Mouse (Mus musculus): ENCODE results near the gene Iglon5. TPM values are rescaled to one million over a fixed set of nuclear protein-coding genes. Genes with fewer than 3 reads are reported as not detected.

The Iglon5 gene
- total RNA-seq, 2 experiments from 2014 or later, result 21.4 to 23.2 TPM

DNA sequence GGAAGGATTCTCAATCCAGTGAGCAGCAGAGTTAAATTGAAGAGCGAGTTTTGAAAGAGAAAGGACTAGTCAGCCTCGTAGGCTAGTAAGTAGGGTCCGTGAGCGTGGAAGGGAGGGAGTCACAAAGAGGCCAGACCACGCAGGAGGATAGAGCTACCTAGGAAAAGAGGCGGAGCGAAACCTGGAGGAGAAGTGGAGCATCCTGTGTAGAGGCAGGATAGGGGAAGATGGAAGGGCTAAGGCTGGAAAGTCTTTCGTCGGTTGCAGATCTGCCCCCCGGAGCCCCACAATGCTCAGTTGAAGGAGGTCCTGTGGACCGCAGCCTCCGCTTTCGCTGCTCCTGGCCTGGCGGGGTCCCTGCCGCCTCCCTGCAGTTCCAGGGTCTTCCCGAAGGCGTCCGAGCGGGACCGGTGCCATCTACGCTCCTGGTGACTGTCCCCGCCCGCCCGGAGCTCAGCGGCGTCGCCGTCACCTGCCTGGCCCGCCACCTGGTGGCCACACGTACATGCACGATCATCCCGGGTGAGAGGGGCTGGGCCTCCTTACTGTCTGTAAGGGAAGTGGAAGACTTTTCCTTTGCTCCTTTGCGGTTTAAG, 23.7 kb downstream of the Iglon5 start:
- DNase-seq (ENCODE audit: low spot score in 2 of 2), result peak; percentile 51 to 79

DNA sequence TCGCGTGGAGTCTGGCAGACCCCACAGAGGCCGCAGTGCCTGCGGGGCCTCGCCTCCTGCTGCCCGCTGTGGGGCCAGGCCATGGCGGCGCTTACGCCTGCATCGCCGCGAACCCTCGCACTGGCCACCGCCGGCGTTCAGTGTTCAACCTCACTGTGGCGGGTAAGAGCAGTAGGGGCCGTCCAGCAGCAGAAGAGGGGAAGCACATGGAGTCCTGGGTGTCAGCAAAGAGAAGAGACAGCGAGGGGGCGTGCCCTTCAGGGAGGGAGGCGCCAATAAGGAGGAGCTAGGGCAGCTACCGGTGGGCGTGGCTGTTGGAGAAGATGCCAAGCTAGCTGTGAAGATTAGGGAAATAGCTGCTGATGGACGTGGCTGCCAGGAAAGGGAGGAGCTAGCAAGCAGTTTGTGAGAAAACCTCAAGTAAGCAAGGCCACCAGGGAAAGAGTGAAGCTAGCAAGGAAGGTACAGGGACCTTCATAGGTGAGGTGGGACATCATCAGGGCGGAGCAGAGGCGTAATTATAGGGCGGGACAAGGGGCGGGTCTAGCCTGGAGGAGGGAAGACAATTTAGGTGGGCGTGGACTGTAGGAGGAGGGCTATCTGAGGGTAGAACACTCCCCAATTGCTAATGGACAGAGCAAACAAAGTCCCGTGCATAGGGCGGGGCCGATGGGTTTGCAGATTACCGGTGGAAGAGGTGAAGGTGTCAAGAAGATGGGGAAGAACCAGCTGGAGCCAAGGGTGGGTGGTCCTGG, 24.4 kb downstream of the Iglon5 start:
- DNase-seq (ENCODE audit: low spot score in 2 of 2), result peak; percentile 69 to 80

DNA sequence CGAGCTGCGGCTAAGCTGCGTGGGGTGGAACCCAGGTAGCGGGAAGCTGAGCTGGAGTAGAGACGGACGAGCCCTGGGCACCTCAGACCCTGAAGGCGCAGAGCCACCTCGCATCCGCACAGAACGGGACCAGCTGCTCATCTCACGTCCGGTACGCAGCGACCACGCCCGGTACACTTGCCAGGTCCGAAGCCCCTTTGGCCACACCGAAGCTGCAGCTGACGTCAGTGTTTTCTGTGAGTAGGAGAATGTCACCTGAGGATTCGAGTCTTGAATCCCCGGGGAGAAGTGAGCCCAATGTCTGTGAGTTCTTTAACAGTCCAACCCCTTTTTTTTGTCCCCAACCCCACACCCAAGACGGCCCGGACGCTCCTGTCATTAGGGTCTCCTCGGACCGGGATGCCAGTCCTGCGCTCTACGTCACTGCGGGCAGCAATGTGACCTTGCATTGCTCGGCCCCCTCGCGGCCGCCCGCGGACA, 25.0 kb downstream of the Iglon5 start:
- no peak for DNase-seq (ENCODE audit: low spot score in 2 of 2)

DNA sequence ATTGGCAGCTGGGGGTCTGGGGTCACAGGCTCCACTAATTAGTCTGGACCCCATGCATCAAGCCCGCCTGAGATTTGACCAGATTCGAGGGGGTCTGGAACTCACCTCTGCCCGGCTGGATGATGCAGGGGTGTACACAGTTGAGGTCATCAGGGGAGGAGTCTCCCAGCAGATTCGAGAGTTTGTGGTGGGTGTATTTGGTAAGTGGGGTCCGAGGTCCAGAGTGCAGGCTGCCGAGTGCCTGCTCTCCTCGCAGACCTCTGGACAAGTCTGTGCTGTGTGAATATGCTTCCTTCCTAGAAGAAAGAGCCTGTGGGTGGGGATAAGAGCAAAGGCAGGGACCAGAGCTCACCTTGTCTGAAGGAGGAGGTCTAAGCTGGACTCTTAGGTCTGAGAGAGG, 25.9 kb downstream of the Iglon5 start:
- DNase-seq (ENCODE audit: low spot score in 2 of 2), result no peak

DNA sequence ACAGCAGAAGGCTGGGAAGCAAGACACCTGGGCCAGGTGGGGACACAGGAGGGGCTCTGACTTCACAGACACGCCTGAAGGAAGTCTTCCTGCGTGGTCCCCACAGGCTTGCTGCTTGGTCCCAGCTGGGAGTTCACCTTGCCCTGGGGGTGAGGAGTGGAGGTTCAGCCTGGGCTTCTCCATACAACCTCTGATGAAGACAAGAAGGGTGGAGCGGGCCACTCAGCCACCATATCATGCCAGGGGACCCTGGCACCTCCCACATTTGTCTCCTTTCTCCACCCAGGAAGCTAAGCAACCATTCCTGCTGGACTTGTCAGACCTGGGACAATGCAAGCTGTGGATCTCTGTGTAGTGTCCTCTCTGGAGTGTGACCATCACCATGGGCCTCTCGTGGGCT, 27.0 kb downstream of the Iglon5 start, which contains the start of gene Vsig10l:
Gene Vsig10l (plus strand): TSS at position 301 of the 400 bp plus-strand sequence.
- DNase-seq (ENCODE audit: low spot score in 2 of 2), result no peak

DNA sequence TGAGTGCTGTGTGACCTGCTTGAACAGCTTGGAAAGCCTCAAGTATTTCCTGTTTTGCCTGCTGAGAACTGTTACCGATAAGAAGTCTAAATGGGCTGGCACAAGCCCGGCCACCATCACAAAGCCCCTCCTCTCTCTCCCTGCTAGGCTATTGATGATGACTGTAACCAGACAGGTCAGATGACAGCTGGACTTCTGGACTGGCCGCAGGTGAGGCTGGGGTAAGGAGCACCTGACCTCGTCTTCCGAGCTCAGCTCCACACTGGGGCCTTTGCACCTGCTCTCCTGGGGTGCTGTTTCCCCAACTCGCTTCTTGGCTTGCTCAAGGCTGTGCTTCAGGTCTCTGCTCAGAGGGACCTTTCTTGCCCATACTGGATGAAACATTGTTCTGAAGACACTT, 35.5 kb downstream of the Iglon5 start:
- no peak for DNase-seq (ENCODE audit: low spot score in 2 of 2)

DNA sequence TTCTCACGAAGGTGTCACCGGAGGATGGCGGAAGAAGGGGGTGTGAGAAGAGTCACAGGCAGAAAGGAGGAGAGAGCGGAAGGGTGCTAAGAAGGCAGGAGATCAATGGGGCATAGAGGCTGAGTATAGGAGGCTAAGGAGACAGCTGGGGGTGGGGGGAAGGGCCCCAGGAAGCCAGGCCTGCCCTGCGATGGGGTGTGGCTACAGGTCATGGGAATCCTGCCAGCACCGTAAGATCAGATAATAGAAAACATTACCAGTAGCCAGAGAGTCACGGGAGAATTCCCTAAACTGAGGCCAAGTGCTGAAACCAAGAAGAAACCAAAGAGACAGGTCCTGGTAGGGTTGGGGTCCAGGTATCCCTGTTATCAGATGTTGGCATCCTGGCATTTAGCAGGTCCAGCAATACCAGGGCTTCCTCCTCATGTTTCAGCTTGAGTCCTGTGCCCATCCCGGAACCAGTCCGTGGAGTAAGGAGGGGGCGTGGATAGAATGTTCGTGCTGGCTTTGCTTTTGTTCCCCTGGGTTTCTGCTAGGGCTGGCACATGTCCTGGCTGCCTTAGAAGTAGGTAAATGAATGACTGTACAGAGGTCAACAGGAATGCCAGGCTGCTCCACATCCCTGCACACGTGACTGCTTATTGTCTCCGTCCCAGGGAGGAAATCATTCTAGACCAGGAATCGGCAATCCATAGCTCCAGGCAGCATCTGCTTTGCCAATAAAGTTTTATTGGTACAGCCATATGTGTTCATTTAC, 36.1 kb downstream of the Iglon5 start:
- no peak for DNase-seq (ENCODE audit: low spot score in 2 of 2)

DNA sequence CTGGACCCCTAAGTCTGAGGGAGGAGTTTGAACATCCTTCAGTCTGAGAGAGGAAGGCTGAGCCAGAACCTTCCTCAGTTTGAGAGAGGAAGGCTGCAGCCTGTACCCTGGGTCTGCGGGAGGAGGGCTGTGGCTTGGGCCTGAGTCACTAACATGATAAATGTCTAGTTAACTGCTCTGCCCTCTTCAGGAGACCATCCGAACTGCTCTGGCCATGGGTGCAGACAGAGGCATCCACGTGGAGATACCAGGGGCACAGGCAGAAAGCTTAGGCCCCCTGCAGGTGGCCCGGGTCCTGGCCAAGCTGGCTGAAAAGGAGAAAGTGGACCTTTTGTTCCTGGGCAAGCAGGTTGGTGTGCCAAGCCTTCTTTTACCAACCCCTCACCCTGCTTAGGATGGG, 37.3 kb downstream of the Iglon5 start:
- no peak for DNase-seq (ENCODE audit: low spot score in 2 of 2)

DNA sequence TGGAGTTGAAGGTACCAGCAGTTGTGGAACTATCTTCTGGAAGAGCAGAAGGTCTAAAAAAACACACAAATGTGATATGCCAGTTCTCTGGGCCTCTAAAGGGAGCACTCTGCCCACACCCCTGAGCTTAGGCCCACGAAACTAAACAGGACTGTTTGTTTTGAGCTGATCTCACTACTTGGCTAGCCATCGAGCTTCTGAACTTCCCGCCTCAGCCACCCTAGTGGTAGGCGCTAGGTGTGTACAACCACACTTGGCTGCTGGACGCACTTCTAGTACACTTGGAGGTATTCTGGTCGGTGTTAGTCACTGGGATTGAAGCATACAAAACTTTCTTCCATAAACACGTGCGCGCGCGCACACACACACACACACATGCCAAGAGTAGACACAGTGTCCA, 38.1 kb downstream of the Iglon5 start:
- no peak for DNase-seq (ENCODE audit: low spot score in 2 of 2)

DNA sequence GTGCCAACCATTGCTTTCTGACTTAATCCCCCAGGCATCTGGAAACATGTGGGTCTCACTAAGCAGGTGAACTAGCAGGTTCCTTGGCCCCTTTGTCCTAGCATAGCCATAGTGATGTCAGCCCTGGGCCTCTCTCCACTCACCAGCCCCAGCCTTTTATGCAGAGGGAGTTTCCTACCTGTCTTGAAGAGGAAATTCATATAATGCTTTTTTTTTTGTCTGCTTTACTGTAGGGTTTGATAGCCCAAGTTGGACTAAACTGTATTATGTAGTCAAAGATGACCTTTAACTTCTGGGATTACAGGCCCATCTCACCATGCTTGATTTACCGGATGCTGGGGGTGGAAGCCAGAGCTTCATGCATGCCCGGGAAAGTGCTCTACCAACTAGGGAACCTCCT, 40.1 kb downstream of the Iglon5 start:
- DNase-seq (ENCODE audit: low spot score in 2 of 2), result no peak

DNA sequence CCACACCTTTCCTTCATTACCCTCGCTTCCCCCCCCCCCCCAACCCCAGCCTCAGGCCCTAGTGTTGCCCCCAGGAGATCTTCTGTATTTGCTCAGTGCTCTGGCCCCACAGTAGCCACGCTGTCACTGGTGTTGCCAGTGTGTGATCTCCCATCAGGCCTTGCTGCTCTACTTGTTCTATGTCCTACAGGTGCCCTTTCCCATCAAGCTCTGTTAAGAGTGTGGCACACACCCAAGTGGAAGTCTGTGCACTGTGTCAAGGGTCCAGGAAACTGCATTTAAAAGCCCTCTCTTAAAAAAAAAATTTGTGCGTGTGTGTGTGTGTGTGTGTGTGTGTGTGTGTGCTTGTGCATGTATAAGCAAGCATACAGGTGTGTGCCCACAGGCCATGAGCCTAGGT, 41.6 kb downstream of the Iglon5 start:
- DNase-seq (ENCODE audit: low spot score in 2 of 2), result no peak

DNA sequence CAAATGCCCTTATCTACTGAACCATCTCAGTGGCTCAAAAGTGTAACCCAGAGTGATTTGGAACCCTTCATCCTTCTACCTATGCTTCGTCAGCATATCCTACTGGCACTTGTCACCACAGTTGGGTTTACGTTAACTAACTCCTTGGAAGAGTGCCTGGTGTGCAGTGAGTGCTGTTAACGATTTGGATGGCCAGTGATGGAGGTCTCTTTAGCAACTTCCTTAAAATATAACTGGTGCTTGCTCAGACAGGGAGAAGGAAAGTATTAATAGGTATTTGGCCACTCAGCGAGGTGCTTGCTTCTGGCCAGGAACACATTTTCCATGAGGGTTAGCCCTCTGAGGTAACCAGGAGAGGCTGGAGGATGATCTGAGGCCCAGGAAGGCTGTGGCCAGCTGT, 42.1 kb downstream of the Iglon5 start:
- DNase-seq (ENCODE audit: low spot score in 2 of 2), result no peak

DNA sequence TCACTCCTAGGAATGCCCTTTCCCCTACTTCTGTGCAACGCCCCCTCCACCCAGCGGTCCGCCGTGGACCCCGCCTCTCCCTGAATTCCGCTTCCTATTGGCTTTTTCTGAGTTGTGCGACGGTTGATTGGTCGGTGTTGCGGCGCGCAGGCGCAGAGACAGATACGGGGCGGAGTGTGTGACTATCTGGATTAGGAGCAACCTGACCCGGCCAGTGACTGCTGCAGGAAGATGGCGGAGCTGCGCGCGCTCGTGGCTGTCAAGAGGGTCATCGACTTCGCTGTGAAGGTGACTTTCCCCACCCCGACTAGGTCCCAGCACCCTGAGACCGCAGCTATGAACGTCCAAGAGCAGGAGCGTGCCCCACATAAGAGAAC, 46.0 kb downstream of the Iglon5 start, which contains the start of the genes Etfb and Gm45233:
Gene Etfb (plus strand): TSS at position 167 of the 377 bp plus-strand sequence.
Gene Gm45233 (plus strand): TSS at position 212 of the 377 bp plus-strand sequence.
- peak; percentile 93 to 96 for DNase-seq (ENCODE audit: low spot score in 2 of 2)

DNA sequence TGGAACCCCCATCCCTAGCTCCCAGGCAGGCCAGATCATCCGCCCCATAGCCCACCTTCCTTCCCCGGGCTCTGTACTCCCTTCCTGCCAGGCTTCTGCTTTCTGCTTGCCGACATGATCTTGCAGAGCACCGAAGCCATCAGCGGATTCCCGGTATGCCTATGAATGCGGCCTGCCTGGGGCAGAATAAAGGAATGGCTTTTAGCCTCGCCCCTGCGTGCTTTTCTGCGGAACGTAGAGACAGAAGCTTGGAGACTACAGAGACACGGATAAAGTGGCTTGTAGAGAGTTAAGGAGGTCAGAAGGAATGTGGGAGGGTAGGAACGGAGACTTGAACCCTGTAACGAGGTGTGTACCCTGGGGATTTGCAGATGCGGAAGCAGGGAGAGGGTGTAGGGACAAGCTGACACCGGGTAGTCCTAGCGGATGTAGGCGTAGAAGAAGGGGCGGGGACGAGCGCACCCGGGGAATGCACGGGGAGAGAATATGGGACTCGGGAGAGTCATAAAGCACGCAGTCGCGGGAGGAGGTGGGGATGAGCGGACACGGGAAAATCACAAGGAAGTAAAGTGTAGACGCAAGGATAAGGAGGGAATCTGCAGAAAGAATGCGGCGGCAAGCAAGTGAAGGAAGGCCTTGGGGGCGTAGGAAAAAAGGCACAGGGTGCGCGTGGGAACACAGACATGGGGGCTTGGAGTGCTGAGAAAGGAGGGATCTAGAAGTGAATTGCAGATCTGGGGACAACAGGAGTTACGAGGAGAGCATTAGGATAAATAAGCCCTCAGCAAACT, 46.6 kb downstream of the Iglon5 start:
- DNase-seq (ENCODE audit: low spot score in 2 of 2), result peak; percentile 66 to 79

DNA sequence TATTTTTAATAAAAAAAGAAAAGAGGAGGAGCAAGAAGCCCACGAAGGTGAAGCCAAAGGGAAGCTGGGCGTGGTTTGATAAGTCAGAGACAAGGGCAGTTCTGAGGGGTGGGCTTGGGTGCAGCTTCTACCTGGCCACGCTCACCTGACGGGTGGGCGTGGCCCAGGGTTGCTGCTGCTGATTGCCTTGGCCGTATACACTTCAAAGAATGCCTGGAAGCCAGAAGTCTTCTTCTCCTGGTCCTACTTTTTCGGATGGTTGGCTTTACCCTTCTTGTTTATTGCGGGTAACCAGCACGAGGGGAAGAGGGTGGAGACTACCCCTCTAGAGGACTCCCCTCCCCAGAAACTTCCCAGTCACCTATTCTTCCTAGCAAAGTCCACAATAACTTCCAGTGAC, 47.2 kb downstream of the Iglon5 start:
- no peak for DNase-seq (ENCODE audit: low spot score in 2 of 2)

DNA sequence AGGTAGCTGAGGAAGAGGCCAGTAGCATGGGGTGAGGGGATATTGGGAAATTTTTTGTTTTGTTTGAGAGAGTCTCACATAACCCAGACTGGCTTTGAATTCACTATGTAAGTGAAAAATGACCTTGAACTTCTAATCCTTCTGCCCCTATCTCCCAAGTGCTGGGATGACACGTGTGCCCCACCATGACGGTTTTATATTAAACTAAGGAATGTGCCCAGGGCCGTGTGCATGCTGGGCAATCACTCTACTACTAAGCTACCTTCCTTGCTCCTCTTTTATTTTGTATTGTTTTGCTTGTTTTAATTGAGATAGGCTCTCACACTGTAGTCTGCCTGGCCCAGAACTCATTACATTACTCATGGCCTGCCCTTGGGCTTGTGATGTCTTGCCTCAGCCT, 48.8 kb downstream of the Iglon5 start:
- DNase-seq (ENCODE audit: low spot score in 2 of 2), result no peak

DNA sequence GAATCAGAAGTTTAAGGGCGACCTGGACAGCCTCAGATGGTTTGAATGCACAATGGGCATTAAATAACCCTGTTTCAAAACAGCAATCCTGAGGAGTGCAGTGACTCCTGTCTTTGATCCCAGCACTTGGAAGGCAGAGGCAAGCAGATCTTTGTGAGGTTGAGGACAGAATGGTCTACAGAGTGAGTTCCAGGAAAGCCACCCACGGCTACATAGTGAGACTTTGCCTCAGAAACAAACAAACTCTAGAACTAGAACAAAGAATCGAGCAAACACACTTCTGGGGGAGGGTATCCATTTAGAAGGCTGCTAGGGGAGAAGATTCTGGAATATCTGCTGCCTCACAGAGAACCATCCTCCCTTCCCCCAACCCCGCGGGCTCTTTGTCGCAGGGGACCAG, 49.4 kb downstream of the Iglon5 start, which contains the start of gene Cldnd2:
Gene Cldnd2 (plus strand): TSS at position 301 of the 400 bp plus-strand sequence.
- DNase-seq (ENCODE audit: low spot score in 2 of 2), result no peak

DNA sequence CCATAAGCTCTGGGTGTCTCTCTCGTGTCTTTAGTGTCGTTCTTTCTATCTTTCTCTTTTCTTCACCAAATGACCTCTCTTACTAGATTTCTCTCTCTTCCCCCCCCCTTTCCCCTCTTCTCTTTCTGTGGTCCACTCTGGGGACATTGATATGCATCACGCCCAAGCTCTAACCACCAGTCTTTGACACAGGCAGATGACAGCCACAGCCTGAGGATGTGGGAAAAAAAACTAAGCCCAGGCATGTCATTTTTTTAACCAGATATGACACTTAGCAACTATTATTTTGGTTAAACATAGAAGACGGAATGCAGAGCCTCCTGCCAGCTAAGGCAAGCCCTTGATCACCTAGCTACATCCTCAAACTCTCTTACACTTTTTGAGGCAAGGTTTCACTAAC, 51.3 kb downstream of the Iglon5 start:
- DNase-seq (ENCODE audit: low spot score in 2 of 2), result no peak

DNA sequence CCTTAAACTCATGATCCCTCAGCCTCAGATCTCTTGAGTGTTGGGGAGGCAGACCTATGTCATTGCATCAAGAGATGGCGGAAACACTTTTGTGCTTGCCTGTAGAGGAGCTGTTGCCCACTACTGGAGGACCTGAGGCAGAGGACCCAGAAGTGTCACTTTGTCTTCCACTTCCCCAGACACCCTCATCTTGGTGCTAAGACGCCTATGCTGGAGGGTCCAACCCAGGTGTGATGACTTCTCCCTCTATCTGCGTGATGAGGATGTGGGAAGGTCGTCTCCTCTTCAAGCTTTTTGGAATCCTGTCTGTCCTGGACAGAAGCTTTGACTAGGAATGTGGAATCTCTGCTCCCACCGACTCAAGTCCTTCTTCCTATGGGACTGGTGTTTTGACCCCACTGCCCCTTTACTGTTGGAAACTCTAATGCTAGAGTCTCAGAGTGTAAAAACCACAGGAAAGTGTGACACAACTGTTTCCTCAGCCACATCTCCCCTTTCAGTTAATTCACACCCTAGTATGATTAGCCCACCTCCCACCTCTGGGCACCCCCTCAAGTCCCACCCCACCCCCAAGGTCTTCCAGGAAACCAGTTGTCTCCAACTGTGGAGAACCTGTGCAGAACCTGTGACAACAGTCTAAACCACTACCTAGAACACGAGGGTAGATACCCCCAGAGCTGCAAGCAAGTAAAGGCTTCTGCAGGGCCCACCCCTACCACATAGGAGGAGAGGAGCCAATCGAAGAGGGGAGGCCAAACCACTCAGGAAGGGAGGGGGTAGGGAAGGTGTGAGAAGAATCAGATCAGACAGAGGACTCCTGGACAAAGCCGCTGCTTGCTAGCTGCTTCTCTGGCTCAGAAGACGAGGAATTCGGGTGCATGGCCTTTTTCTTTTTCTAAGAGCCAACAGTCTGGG, 53.3 kb downstream of the Iglon5 start, which contains the start of gene Nkg7:
Gene Nkg7 (plus strand): TSS at position 733 of the 915 bp plus-strand sequence.
- no peak for DNase-seq (ENCODE audit: low spot score in 2 of 2)

DNA sequence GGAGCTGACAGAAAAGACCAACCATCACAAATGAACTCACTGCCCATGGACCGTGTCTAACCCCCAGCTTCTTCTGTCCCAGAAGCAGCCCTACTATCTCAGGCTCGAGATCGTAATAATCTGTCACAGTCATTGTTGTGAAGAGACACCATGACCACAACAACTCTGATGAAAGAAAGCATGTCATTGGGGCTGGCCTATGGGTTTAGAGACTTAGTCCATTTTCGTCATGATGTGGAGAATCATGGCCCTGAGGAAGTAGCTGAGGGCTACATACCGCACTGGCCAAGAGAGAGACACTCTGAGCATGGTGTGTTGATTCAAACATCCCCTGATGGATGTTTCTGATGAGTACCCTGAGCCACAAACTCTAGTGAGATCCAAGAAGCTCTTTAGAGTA, 55.2 kb downstream of the Iglon5 start:
- DNase-seq (ENCODE audit: low spot score in 2 of 2), result no peak

Data from layer of hippocampus, adult 18-20 months (tissue).